24 mouse cellular contexts compared by ENCODE assay signal in the genomic region with DNA sequence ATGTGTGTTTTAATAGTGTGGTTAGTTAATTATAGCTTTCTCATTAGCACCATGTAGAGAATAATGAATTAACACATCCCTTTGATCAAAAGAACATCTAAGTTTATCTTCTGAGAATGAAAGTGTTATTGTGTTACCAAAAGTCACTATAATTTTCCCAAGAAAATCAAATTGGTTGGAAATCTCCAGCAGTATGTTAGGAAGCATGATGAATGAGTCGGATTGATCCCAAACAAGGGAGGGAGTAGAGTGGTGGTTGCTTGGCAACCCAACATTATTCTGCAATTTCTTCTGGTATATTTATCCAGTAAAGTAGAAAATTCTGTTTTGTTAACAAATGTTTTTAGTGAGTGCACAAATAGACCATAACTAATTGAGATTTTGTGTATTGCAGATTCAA. TPM values are rescaled to one million over a fixed set of nuclear protein-coding genes. Genes with fewer than 3 reads are reported as not detected.
DNase-seq lines count a peak whose midpoint lies in the region; ATAC-seq lines count a peak whose summit lies in the region.
"Had no signal": no experiment of that assay in that cellular context is flagged by ENCODE, and none has a peak within 500 bp of the region (broad histone marks: within the 10 kb centered on the region; RNA-seq: fewer than 3 reads in every experiment).

No protein-coding gene starts in this region.

- peak overlapping the region; percentile 65; the same call in 1 of the 2 replicates for H3K4me2 ChIP-seq in hindbrain, embryonic 12.5 days (replicated peaks)
- H3K4me2 ChIP-seq in midbrain, embryonic 16.5 days (ENCODE audit: low read length): peak overlapping the region; percentile 41
- H3K4me2 ChIP-seq in hindbrain, embryonic 16.5 days (ENCODE audit: low read length): peak overlapping the region; percentile 51
- peak overlapping the region; percentile 69 for H3K4me2 ChIP-seq in neural tube, embryonic 15.5 days
- no peak overlapping the region for H3K4me2 ChIP-seq in kidney, embryonic 15.5 days
- H3K4me2 ChIP-seq: embryonic facial prominence, embryonic 13.5 days; heart, embryonic 15.5 days had no signal

- no peak for ATAC-seq in hindbrain, embryonic 12.5 days (ENCODE audit: low FRiP score)
- no peak for ATAC-seq in midbrain, embryonic 16.5 days
- no peak for ATAC-seq in hindbrain, embryonic 16.5 days
- ATAC-seq in neural tube, embryonic 15.5 days (ENCODE audit: low FRiP score): no peak
- ATAC-seq in kidney, embryonic 15.5 days (replicated peaks; ENCODE audit: low FRiP score): no peak
- ATAC-seq: intestine, postnatal 0 days had no signal

- no peaks in the 10 kb centered on the region for H3K36me3 ChIP-seq in hindbrain, embryonic 12.5 days
- H3K36me3 ChIP-seq in hindbrain, embryonic 10.5 days: no peaks in the 10 kb centered on the region
- no peaks in the 10 kb centered on the region for H3K36me3 ChIP-seq in midbrain, embryonic 16.5 days (ENCODE audit: control insufficient read depth, insufficient read depth, low read length)
- no peaks in the 10 kb centered on the region for H3K36me3 ChIP-seq in midbrain, embryonic 10.5 days
- H3K36me3 ChIP-seq in hindbrain, embryonic 16.5 days (ENCODE audit: control insufficient read depth, insufficient read depth, low read length): no peaks in the 10 kb centered on the region
- H3K36me3 ChIP-seq in neural tube, embryonic 15.5 days: no peaks in the 10 kb centered on the region
- H3K36me3 ChIP-seq in kidney, embryonic 15.5 days: no peaks in the 10 kb centered on the region
- H3K36me3 ChIP-seq: embryonic facial prominence, embryonic 13.5 days; heart, embryonic 10.5 days; heart, embryonic 15.5 days had no signal

- H3K4me1 ChIP-seq in hindbrain, embryonic 12.5 days: peaks cover 13% of the 10 kb centered on the region
- H3K4me1 ChIP-seq in hindbrain, embryonic 10.5 days (replicated peaks): peaks cover 21% of the 10 kb centered on the region
- H3K4me1 ChIP-seq in midbrain, embryonic 16.5 days (ENCODE audit: control insufficient read depth, insufficient read depth, low read length): peaks cover 23% of the 10 kb centered on the region
- H3K4me1 ChIP-seq in midbrain, embryonic 10.5 days: peaks cover 24% of the 10 kb centered on the region
- peaks cover 5% of the 10 kb centered on the region for H3K4me1 ChIP-seq in hindbrain, embryonic 16.5 days (ENCODE audit: control insufficient read depth, insufficient read depth, low read depth, low read length)
- H3K4me1 ChIP-seq in neural tube, embryonic 15.5 days: peaks cover 27% of the 10 kb centered on the region
- peaks cover 19% of the 10 kb centered on the region for H3K4me1 ChIP-seq in kidney, embryonic 15.5 days

- no peak overlapping the region for H3K9ac ChIP-seq in hindbrain, embryonic 12.5 days
- no peak overlapping the region for H3K9ac ChIP-seq in midbrain, embryonic 16.5 days (ENCODE audit: low read depth, low read length)
- H3K9ac ChIP-seq in hindbrain, embryonic 16.5 days (ENCODE audit: low read depth, low read length): no peak overlapping the region
- no peak overlapping the region for H3K9ac ChIP-seq in neural tube, embryonic 15.5 days (replicated peaks)
- no peak overlapping the region for H3K9ac ChIP-seq in kidney, embryonic 15.5 days
- H3K9ac ChIP-seq: embryonic facial prominence, embryonic 13.5 days; heart, embryonic 15.5 days; liver, embryonic 14.5 days had no signal

- H3K9me3 ChIP-seq in hindbrain, embryonic 12.5 days (replicated peaks): no peaks in the 10 kb centered on the region
- H3K9me3 ChIP-seq in hindbrain, embryonic 10.5 days: no peaks in the 10 kb centered on the region
- no peaks in the 10 kb centered on the region for H3K9me3 ChIP-seq in midbrain, embryonic 16.5 days (replicated peaks; ENCODE audit: control insufficient read depth, low read length, poor library complexity, severe bottlenecking)
- H3K9me3 ChIP-seq in midbrain, embryonic 10.5 days (replicated peaks): no peaks in the 10 kb centered on the region
- no peaks in the 10 kb centered on the region for H3K9me3 ChIP-seq in hindbrain, embryonic 16.5 days (ENCODE audit: control insufficient read depth, low read length)
- no peaks in the 10 kb centered on the region for H3K9me3 ChIP-seq in neural tube, embryonic 15.5 days (replicated peaks)
- no peaks in the 10 kb centered on the region for H3K9me3 ChIP-seq in kidney, embryonic 15.5 days (replicated peaks)
- H3K9me3 ChIP-seq: embryonic facial prominence, embryonic 13.5 days; heart, embryonic 10.5 days; heart, embryonic 15.5 days had no signal

- peaks cover 16% of the 10 kb centered on the region for H3K27me3 ChIP-seq in hindbrain, embryonic 12.5 days
- H3K27me3 ChIP-seq in hindbrain, embryonic 10.5 days (ENCODE audit: insufficient read depth, poor library complexity, severe bottlenecking): peaks cover 42% of the 10 kb centered on the region
- H3K27me3 ChIP-seq in midbrain, embryonic 16.5 days (ENCODE audit: control insufficient read depth, insufficient read depth, low read depth, low read length): no peaks in the 10 kb centered on the region
- peaks cover 42% of the 10 kb centered on the region for H3K27me3 ChIP-seq in midbrain, embryonic 10.5 days (ENCODE audit: low read depth, poor library complexity, severe bottlenecking)
- H3K27me3 ChIP-seq in hindbrain, embryonic 16.5 days (replicated peaks; ENCODE audit: control insufficient read depth, insufficient read depth, low read length): no peaks in the 10 kb centered on the region
- no peaks in the 10 kb centered on the region for H3K27me3 ChIP-seq in neural tube, embryonic 15.5 days (replicated peaks)
- peaks cover 39% of the 10 kb centered on the region for H3K27me3 ChIP-seq in kidney, embryonic 15.5 days

- no peak overlapping the region for H3K27ac ChIP-seq in hindbrain, embryonic 12.5 days
- no peak overlapping the region for H3K27ac ChIP-seq in hindbrain, embryonic 10.5 days
- H3K27ac ChIP-seq in midbrain, embryonic 16.5 days (ENCODE audit: low read length): no peak overlapping the region
- H3K27ac ChIP-seq in midbrain, embryonic 10.5 days (replicated peaks): no peak overlapping the region
- no peak overlapping the region for H3K27ac ChIP-seq in hindbrain, embryonic 16.5 days (ENCODE audit: low read depth, low read length)
- H3K27ac ChIP-seq in neural tube, embryonic 15.5 days (replicated peaks): no peak overlapping the region
- no peak overlapping the region for H3K27ac ChIP-seq in kidney, embryonic 15.5 days
- H3K27ac ChIP-seq: embryonic facial prominence, embryonic 13.5 days; heart, embryonic 10.5 days; heart, embryonic 15.5 days; liver, embryonic 14.5 days; macrophage had no signal

- 52% methylated on average over 1 of the region's 1 CpGs for WGBS in hindbrain, embryonic 12.5 days
- WGBS in hindbrain, embryonic 10.5 days: 76% methylated on average over 1 of the region's 1 CpGs
- WGBS in midbrain, embryonic 16.5 days: 12% methylated on average over 1 of the region's 1 CpGs
- WGBS in midbrain, embryonic 10.5 days: 87% methylated on average over 1 of the region's 1 CpGs
- 18% methylated on average over 1 of the region's 1 CpGs for WGBS in hindbrain, embryonic 16.5 days
- WGBS in neural tube, embryonic 15.5 days: 35% methylated on average over 1 of the region's 1 CpGs
- 82% methylated on average over 1 of the region's 1 CpGs for WGBS in kidney, embryonic 15.5 days

- H3K4me3 ChIP-seq in hindbrain, embryonic 12.5 days: no peak overlapping the region
- no peak overlapping the region for H3K4me3 ChIP-seq in hindbrain, embryonic 10.5 days
- no peak overlapping the region; the same call in 1 of the 2 replicates for H3K4me3 ChIP-seq in midbrain, embryonic 16.5 days (ENCODE audit: low read depth, low read length)
- H3K4me3 ChIP-seq in midbrain, embryonic 10.5 days: no peak overlapping the region
- no peak overlapping the region for H3K4me3 ChIP-seq in hindbrain, embryonic 16.5 days (ENCODE audit: low read length)
- no peak overlapping the region for H3K4me3 ChIP-seq in neural tube, embryonic 15.5 days (replicated peaks)
- no peak overlapping the region for H3K4me3 ChIP-seq in kidney, embryonic 15.5 days (replicated peaks)
- H3K4me3 ChIP-seq: embryonic facial prominence, embryonic 13.5 days; heart, embryonic 10.5 days; heart, embryonic 15.5 days had no signal

- DNase-seq in hindbrain, embryonic 10.5 days (ENCODE audit: low spot score): no peak
- no peak for DNase-seq in midbrain, embryonic 10.5 days (ENCODE audit: low spot score)
- DNase-seq: adrenal gland, postnatal 25 days; B cell, adult 2 months; cerebellum, adult 18-20 months; gastrocnemius, postnatal 10 days; kidney, adult 9 months; kidney, postnatal 36 days; liver; lung, adult 2 months; lung, postnatal 10 days; thymus, adult 2 months; thymus, postnatal 4 days had no signal

RNA-seq across cellular contexts. Expression of a gene that starts 4.4 kb away (rescaled TPM):
- polyA plus RNA-seq in hindbrain, embryonic 12.5 days (2016; fragmentation: Nextera tagmentation; extraction: Ambion mirVana): 46.5 and 52.1 TPM in 2 replicates
- polyA plus RNA-seq in hindbrain, embryonic 10.5 days (2016; fragmentation: Nextera tagmentation; extraction: Ambion mirVana): 2.3 and 10.8 TPM in 2 replicates
- polyA plus RNA-seq in midbrain, embryonic 16.5 days (2015; fragmentation: Nextera tagmentation; extraction: Ambion mirVana): 178 and 202 TPM in 2 replicates
- 0.95 and 3.8 TPM in 2 replicates for polyA plus RNA-seq in midbrain, embryonic 10.5 days (2016; fragmentation: Nextera tagmentation; extraction: Ambion mirVana)
- 143 and 157 TPM in 2 replicates for polyA plus RNA-seq in hindbrain, embryonic 16.5 days (2015; fragmentation: Nextera tagmentation; extraction: Ambion mirVana)
- polyA plus RNA-seq in neural tube, embryonic 15.5 days (2015; fragmentation: Nextera tagmentation; extraction: Ambion mirVana): 77.0 and 97.9 TPM in 2 replicates
- polyA plus RNA-seq in kidney, embryonic 15.5 days (2015; fragmentation: Nextera tagmentation; extraction: Ambion mirVana): 0.40 and 0.86 TPM in 2 replicates
- polyA plus RNA-seq: macrophage had no signal
